Mouse (Mus musculus): Measurements from ENCODE around the gene Trpc4ap. TPM values are rescaled to one million over a fixed set of nuclear protein-coding genes. Genes with fewer than 3 reads are reported as not detected.

Gene Trpc4ap
- polyA plus RNA-seq, 1 experiment = 105 TPM

DNA sequence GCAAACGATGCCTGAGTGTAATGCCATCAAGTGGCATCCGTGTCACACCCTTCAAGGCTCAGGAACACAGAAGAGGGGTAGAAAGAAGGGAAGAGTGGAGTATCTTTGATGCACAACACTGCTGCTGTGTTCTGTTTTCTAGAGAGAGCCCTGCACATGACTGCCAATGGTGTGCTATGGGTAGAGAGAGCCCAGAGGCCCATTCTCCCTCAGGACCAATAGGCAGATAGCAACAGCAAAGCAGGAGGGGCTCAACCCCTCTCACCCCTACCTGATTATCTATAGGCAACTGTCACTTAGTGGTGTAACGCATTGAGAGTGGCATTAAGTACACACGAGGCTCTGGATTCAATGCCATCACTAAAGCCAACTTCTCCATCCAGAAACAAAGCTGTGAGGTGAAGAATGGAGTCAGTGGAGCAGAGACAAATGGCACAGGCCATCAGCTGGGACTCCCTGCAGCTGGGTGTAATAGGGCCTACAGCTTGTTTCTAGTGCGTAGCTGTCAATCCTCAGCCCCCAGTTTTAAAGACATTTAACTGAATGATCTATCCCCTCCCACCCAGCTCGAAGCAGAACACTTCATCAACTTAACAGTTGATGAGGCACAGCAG is 36.3 kb downstream of the Trpc4ap start:
- Histone ChIP-seq H3K4me1 (ENCODE audit: control insufficient read depth, insufficient read depth, low read length) (no peaks in the 10 kb centered on the region), H3K27ac (ENCODE audit: insufficient read depth, low read length) (no peak overlapping the region), H3K4me3 (ENCODE audit: insufficient read depth, low read length) (no peak overlapping the region)
- TF ChIP-seq POLR2A (IDR thresholded peaks at IDR 0.05; ENCODE audit: low read depth, low read length) (no peak), CTCF (IDR thresholded peaks at IDR 0.05; ENCODE audit: borderline replicate concordance, insufficient read depth, low read length) (no peak)

DNA sequence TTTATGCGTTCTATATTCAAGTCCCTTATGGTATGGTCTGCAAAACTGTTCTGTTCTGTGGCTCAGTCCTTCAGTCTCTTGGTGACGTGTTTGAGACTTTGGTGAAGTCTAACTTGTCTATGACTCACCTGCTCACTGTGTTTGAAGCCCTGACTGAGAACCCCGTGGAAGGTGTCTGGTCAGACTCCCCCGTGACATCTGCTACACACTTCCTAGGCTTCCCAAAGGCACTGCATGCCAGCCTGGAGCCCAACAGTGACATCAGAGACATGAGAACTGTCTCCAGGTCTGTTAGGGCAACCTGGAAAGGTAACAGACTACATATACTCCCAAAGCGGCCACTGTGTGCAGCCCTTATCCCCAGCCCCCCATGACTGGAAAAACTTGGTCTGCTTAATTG is 39.6 kb downstream of the Trpc4ap start:
- no peaks in the 10 kb centered on the region for H3K4me1 ChIP-seq (ENCODE audit: control insufficient read depth, insufficient read depth, low read length)
- TF ChIP-seq CTCF (IDR thresholded peaks at IDR 0.05; ENCODE audit: borderline replicate concordance, insufficient read depth, low read length) (no peak), POLR2A (IDR thresholded peaks at IDR 0.05; ENCODE audit: low read depth, low read length) (no peak)
- no peak overlapping the region for H3K27ac ChIP-seq (ENCODE audit: insufficient read depth, low read length)
- H3K4me3 ChIP-seq (ENCODE audit: insufficient read depth, low read length) = no peak overlapping the region

DNA sequence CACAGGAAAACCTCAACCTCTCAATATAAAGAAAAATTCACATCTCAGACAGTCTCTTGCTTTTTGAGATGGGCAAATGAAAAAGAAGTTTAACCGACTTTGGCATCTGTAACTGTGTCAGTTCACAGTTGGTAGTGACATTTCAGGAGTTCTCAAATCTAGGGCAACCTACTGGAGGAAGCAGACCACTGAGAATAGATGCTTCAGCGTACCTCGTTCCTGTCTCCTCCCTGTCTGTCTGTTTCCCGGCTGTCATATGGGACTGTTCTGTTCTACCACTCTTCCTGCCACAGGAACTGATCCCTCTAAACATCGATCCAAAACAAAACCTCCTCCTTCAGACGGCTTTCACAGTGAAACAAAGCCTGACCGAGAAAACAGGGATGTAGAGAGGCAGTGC is 46.4 kb downstream of the Trpc4ap start:
- Histone ChIP-seq H3K4me3 (ENCODE audit: insufficient read depth, low read length) (no peak overlapping the region), H3K4me1 (ENCODE audit: control insufficient read depth, insufficient read depth, low read length) (no peaks in the 10 kb centered on the region), H3K27ac (ENCODE audit: insufficient read depth, low read length) (no peak overlapping the region)
- TF ChIP-seq CTCF (IDR thresholded peaks at IDR 0.05; ENCODE audit: borderline replicate concordance, insufficient read depth, low read length) (no peak), POLR2A (IDR thresholded peaks at IDR 0.05; ENCODE audit: low read depth, low read length) (no peak)

DNA sequence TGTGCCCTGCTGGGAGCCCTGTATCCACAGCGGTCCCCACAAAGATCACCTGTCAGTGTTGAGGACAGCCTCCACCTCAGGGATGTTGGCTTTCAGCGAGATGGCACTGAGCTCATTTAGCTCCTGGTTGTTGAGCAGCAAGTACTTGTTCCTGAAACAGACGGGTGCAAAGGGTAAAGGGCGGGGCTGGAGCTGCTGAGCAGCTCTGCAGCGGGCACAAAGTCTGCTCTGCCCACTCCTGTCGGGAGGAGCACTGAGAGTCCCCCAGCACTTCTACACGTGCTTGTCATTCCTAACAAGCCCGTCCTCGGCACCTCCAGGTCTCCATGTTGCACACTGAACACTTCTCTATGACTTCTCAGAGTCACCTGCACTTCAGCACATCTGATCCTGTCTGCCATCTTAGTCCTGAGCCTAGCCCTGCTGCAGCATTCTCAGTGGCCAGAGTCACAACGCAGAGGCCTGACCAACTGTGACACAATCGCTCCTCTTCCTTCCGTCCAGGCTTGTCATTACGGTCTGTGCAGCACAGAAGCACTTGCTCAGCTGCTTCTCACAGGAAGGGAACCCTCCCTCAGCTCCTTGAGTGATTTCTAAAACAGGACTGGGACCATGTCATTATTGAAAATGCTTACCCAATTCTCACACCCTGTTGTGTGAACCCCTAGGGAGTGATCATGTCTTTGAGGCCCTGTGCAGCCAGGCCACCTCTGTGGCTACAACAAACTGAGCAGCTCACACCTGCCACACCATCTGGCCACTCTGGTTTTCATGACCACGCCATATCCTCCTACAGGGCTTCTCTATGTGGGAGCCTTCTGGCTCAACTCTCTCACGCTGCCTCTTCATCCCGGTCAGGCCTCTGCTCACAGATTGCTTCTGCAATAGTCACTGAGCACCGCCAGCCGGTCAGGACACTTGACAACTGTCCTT is 50.4 kb downstream of the Trpc4ap start:
- no peak overlapping the region for H3K4me3 ChIP-seq (ENCODE audit: insufficient read depth, low read length)
- TF ChIP-seq CTCF (IDR thresholded peaks at IDR 0.05; ENCODE audit: borderline replicate concordance, insufficient read depth, low read length) = no peak
- TF ChIP-seq POLR2A (IDR thresholded peaks at IDR 0.05; ENCODE audit: low read depth, low read length) = no peak
- no peak overlapping the region for H3K27ac ChIP-seq (ENCODE audit: insufficient read depth, low read length)
- no peaks in the 10 kb centered on the region for H3K4me1 ChIP-seq (ENCODE audit: control insufficient read depth, insufficient read depth, low read length)

DNA sequence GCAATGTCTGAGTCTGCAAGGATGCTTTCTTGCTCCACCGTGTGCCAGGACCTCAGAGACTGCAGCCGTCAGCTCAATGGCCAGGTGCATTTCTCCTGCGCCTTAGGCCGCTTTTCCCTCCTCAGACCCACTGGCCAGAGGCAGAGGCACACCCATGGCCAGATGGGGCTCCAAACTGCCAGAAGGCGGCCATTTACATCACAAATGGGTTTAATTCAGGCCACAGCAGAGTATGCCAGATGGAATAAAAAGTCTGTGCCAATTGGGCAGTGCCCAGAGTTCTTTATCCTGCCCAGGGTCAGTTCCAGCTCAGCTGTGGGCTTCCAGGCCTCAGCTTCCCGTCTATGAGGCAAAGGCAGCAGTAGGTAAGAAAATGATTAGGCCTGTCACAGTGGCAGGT is 51.5 kb downstream of the Trpc4ap start:
- Histone ChIP-seq H3K27ac (ENCODE audit: insufficient read depth, low read length) (no peak overlapping the region), H3K4me1 (ENCODE audit: control insufficient read depth, insufficient read depth, low read length) (no peaks in the 10 kb centered on the region), H3K4me3 (ENCODE audit: insufficient read depth, low read length) (no peak overlapping the region)
- TF ChIP-seq CTCF (IDR thresholded peaks at IDR 0.05; ENCODE audit: borderline replicate concordance, insufficient read depth, low read length) (no peak), POLR2A (IDR thresholded peaks at IDR 0.05; ENCODE audit: low read depth, low read length) (no peak)

DNA sequence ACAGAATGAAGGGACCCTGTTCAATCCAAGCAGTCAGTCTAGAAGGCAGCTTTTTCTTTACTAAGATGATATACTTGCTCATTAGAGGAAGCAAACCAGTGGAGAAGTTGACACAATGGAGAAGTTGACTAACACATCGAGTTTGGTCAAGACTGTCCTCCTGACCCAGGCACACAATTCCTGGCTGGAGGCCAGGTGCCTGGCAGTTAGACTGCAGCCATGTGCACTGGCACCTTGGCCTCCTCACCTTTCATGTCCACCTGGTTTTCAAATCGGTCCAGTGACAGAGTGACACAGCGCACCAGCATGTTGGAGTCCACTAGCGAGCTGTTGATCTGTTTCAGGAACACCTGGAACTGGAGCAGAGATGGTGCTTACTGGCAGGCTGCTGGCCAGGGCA is 54.8 kb downstream of the Trpc4ap start:
- TF ChIP-seq POLR2A (IDR thresholded peaks at IDR 0.05; ENCODE audit: low read depth, low read length) = no peak
- no peaks in the 10 kb centered on the region for H3K4me1 ChIP-seq (ENCODE audit: control insufficient read depth, insufficient read depth, low read length)
- no peak overlapping the region for H3K27ac ChIP-seq (ENCODE audit: insufficient read depth, low read length)
- H3K4me3 ChIP-seq (ENCODE audit: insufficient read depth, low read length) = no peak overlapping the region

DNA sequence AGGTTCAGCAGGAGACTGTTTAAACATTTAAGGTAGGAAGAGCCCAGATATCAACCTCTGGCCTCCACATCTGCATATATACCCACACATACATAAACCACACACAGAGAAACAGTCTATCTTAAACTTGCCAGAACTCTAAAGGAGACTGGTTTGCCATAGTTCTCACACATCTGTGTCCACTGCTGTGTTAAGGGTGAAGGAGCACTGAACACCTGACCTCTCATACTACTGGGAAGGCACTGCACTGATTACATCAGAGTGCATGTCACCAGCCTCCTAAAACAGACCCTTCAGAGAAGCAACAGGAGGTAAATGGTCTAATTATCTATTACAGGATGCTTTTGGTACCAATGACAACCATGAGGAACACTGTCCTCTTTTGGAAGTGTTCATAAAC is 55.3 kb downstream of the Trpc4ap start:
- H3K4me1 ChIP-seq (ENCODE audit: control insufficient read depth, insufficient read depth, low read length) = no peaks in the 10 kb centered on the region
- TF ChIP-seq CTCF (IDR thresholded peaks at IDR 0.05; ENCODE audit: borderline replicate concordance, insufficient read depth, low read length) (no peak), POLR2A (IDR thresholded peaks at IDR 0.05; ENCODE audit: low read depth, low read length) (no peak)
- no peak overlapping the region for H3K27ac ChIP-seq (ENCODE audit: insufficient read depth, low read length)

DNA sequence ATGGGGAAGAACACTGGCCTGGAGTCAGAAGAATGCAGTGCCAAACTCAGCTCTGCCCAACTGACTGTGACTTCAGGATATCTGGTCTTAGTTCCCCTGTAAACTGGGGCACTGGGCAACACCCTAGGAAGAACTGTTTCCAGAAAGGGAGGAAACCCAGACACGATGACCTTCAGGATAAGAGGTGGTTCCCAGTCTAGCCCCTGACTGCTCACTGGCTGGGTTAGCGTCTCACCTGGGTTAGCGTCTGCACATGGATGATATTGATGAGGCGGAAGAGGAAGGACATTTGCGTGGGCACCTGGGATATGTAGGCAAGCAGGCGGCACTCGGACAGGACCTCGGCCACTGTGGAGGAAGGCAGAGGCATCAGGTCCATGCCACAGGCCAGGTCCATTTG is 56.2 kb downstream of the Trpc4ap start:
- TF ChIP-seq CTCF (IDR thresholded peaks at IDR 0.05; ENCODE audit: borderline replicate concordance, insufficient read depth, low read length) (no peak), POLR2A (IDR thresholded peaks at IDR 0.05; ENCODE audit: low read depth, low read length) (no peak)
- Histone ChIP-seq H3K4me1 (ENCODE audit: control insufficient read depth, insufficient read depth, low read length) (no peaks in the 10 kb centered on the region), H3K4me3 (ENCODE audit: insufficient read depth, low read length) (no peak overlapping the region)

More for the DNA sequence above, 55.3 kb downstream of the Trpc4ap start:
- H3K4me3 ChIP-seq (ENCODE audit: insufficient read depth, low read length) = no peak overlapping the region

DNA sequence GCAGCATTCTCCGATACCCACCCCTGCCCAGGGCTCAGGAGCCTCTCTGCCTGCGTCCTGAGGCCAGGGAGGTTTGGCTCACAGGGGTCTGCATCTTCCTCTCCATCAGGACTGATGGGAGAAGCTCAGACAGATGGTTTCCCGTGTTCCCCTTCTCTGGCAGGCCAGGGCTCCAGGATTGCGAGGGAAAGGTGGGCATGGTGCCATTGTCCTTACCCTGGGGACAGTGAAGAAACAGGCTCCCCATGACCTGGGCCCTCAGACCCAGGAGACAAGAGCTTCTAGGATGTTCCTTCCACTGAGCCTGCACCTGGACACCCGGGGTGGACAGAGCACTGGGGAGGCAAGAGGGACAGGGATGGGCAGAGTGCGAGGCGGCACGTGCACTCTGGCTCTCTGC is 57.6 kb downstream of the Trpc4ap start:
- Histone ChIP-seq H3K4me1 (ENCODE audit: control insufficient read depth, insufficient read depth, low read length) (no peaks in the 10 kb centered on the region), H3K27ac (ENCODE audit: insufficient read depth, low read length) (no peak overlapping the region), H3K4me3 (ENCODE audit: insufficient read depth, low read length) (no peak overlapping the region)
- TF ChIP-seq CTCF (IDR thresholded peaks at IDR 0.05; ENCODE audit: borderline replicate concordance, insufficient read depth, low read length) = no peak
- TF ChIP-seq POLR2A (IDR thresholded peaks at IDR 0.05; ENCODE audit: low read depth, low read length) = no peak

More for the DNA sequence above, 56.2 kb downstream of the Trpc4ap start:
- no peak overlapping the region for H3K27ac ChIP-seq (ENCODE audit: insufficient read depth, low read length)

DNA sequence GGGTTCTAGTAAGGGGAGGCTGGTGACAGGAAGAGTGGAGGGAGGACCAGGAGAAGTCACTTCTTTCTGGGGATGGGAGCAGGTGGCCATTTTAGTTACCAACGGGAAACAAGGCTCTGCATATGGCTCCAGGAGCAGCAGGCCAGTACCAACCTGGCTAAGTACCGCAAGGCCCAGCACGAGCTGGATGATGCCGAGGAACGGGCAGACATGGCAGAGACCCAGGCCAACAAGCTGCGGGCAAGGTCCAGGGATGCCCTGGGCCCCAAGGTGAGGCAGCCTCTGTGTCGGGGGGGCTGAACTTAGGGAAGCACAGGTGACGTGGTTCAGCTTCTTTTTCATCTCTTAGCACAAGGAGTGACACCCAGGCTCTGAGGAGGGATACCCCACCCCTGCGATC is 58.5 kb downstream of the Trpc4ap start:
- no peaks in the 10 kb centered on the region for H3K4me1 ChIP-seq (ENCODE audit: control insufficient read depth, insufficient read depth, low read length)
- TF ChIP-seq CTCF (IDR thresholded peaks at IDR 0.05; ENCODE audit: borderline replicate concordance, insufficient read depth, low read length) (no peak), POLR2A (IDR thresholded peaks at IDR 0.05; ENCODE audit: low read depth, low read length) (no peak)
- H3K4me3 ChIP-seq (ENCODE audit: insufficient read depth, low read length) = no peak overlapping the region
- H3K27ac ChIP-seq (ENCODE audit: insufficient read depth, low read length) = no peak overlapping the region
